Mouse (Mus musculus) neural tube, embryonic 10.5 days (tissue): ENCODE data around the gene Pik3cb.

Source experiments
- DNase-seq: peaks from one replicate; pipeline ENCODE4 v3.0.0-alpha.2; 2017; ENCODE audit warnings: low spot score; ENCODE audit errors: extremely low spot score

Gene Pik3cb

GRCm38 (mm10) chr9:99009069-99009897, 131.1 kb downstream of the Pik3cb start:
- DNase-seq, result no peak

- no peak for DNase-seq
Observed at GRCm38 (mm10) chr9:99001326-99001725, 139.1 kb downstream of the Pik3cb start.

GRCm38 (mm10) chr9:98999881-99000339, 140.5 kb downstream of the Pik3cb start:
- no peak for DNase-seq

GRCm38 (mm10) chr9:98994103-98994502, 146.3 kb downstream of the Pik3cb start:
- DNase-seq, result no peak

GRCm38 (mm10) chr9:98987131-98987530, 153.3 kb downstream of the Pik3cb start:
- no peak for DNase-seq
